Mouse (Mus musculus): ENCODE results near the gene Tpd52l2.

Gene Tpd52l2

GRCm38 (mm10) chr2:181537444-181538047 is 40.6 kb downstream of the Tpd52l2 start:
- no peak for DNase-seq (ENCODE audit: low spot score in 2 of 2)

- DNase-seq (ENCODE audit: low spot score in 2 of 2) = no peak
Observed at GRCm38 (mm10) chr2:181541761-181542380, 44.9 kb downstream of the Tpd52l2 start.

- DNase-seq (ENCODE audit: low spot score in 2 of 2) = no peak
Observed at GRCm38 (mm10) chr2:181546142-181546541, 49.2 kb downstream of the Tpd52l2 start.

GRCm38 (mm10) chr2:181548227-181548626 is 51.3 kb downstream of the Tpd52l2 start:
- DNase-seq (ENCODE audit: low spot score in 2 of 2) = no peak

- no peak for DNase-seq (ENCODE audit: low spot score in 2 of 2)
Observed at GRCm38 (mm10) chr2:181548682-181549081, 51.7 kb downstream of the Tpd52l2 start.

GRCm38 (mm10) chr2:181550233-181550632 is 53.3 kb downstream of the Tpd52l2 start:
- DNase-seq (ENCODE audit: low spot score in 2 of 2) = no peak

GRCm38 (mm10) chr2:181553772-181554171 is 56.8 kb downstream of the Tpd52l2 start:
- no peak for DNase-seq (ENCODE audit: low spot score in 2 of 2)

GRCm38 (mm10) chr2:181567338-181567737 is 70.4 kb downstream of the Tpd52l2 start:
- no peak for DNase-seq (ENCODE audit: low spot score in 2 of 2)

Data from spleen, postnatal 14 days (tissue).